25 mouse cellular contexts compared by ENCODE assay signal in genomic region chr6:123258946-123259345, GRCm38 (mm10). TPM values are rescaled to one million over a fixed set of nuclear protein-coding genes. Genes with fewer than 3 reads are reported as not detected.
A peak's percentile ranks its signal among the peaks of the same experiment; 100 is the strongest.
DNase-seq lines count a peak whose midpoint lies in the region; ATAC-seq and TF ChIP-seq lines count a peak whose summit lies in the region.
"Had no signal": no experiment of that assay in that cellular context is flagged by ENCODE, and none has a peak within 500 bp of the region (broad histone marks: within the 10 kb centered on the region; RNA-seq: fewer than 3 reads in every experiment).

No protein-coding gene starts in this region.

- H3K9ac ChIP-seq in liver, embryonic 14.5 days (replicated peaks): no peak overlapping the region
- no peak overlapping the region for H3K9ac ChIP-seq in stomach, postnatal 0 days (ENCODE audit: low read length)
- H3K9ac ChIP-seq: embryonic facial prominence, embryonic 12.5 days; hindbrain, embryonic 14.5 days; neural tube, embryonic 13.5 days had no signal

- no peaks in the 10 kb centered on the region for H3K9me3 ChIP-seq in liver, embryonic 14.5 days (ENCODE audit: control insufficient read depth, low read length)
- no peaks in the 10 kb centered on the region for H3K9me3 ChIP-seq in stomach, postnatal 0 days (ENCODE audit: control insufficient read depth, low read length)
- H3K9me3 ChIP-seq: embryonic facial prominence, embryonic 12.5 days; neural tube, embryonic 13.5 days had no signal

- peak; percentile 59; the same call in 1 of the 2 replicates for ATAC-seq in frontal cortex, adult (ENCODE audit: low TSS enrichment)
- peak; percentile 32; the same call in 1 of the 2 replicates for ATAC-seq in liver, embryonic 14.5 days (ENCODE audit: insufficient read depth)
- peak; percentile 79 for ATAC-seq in megakaryocyte-erythroid progenitor cell, adult 5-6 weeks (replicated peaks; ENCODE audit: low FRiP score, low TSS enrichment, poor library complexity, severe bottlenecking)
- no peak for ATAC-seq in stomach, postnatal 0 days (ENCODE audit: low FRiP score, low TSS enrichment)
- ATAC-seq in CD4-positive, CD25-positive, alpha-beta regulatory T cell, adult 4 months: no peak
- ATAC-seq: lung, postnatal 0 days had no signal

- no peak overlapping the region for H3K27ac ChIP-seq in liver, embryonic 14.5 days
- H3K27ac ChIP-seq in stomach, postnatal 0 days (replicated peaks): no peak overlapping the region
- H3K27ac ChIP-seq: embryonic facial prominence, embryonic 12.5 days; hindbrain, embryonic 14.5 days; neural tube, embryonic 13.5 days had no signal

- TF ChIP-seq EP300 in liver, embryonic 14.5 days (IDR thresholded peaks at IDR 0.05; ENCODE audit: low read depth): no peak
- no peak for TF ChIP-seq EP300 in stomach, postnatal 0 days (optimal IDR thresholded peaks at IDR 0.05)

- 65% methylated on average over 3 of the region's 3 CpGs for WGBS in liver, embryonic 14.5 days (ENCODE audit: insufficient replicate concordance)
- 76% methylated on average over 3 of the region's 3 CpGs for WGBS in stomach, postnatal 0 days

- H3K4me1 ChIP-seq in liver, embryonic 14.5 days (replicated peaks; ENCODE audit: control insufficient read depth in 2 of 2, insufficient read depth in 2 of 2, low read length in 1 of 2): peaks cover 0 to under 1% of the 10 kb centered on the region in 2 experiments; a peak in 1 of 4 replicates
- H3K4me1 ChIP-seq in stomach, postnatal 0 days (replicated peaks; ENCODE audit: control insufficient read depth, insufficient read depth): no peaks in the 10 kb centered on the region
- H3K4me1 ChIP-seq: embryonic facial prominence, embryonic 12.5 days; neural tube, embryonic 13.5 days had no signal

- TF ChIP-seq CTCF in liver, embryonic 14.5 days (IDR thresholded peaks at IDR 0.05; ENCODE audit: low read depth): peak; percentile 45
- no peak for TF ChIP-seq CTCF in stomach, postnatal 0 days (IDR thresholded peaks at IDR 0.05; ENCODE audit: low read depth)

- no peaks in the 10 kb centered on the region for H3K27me3 ChIP-seq in liver, embryonic 14.5 days (ENCODE audit: control insufficient read depth, insufficient read depth, low read length)
- H3K27me3 ChIP-seq in stomach, postnatal 0 days (ENCODE audit: control insufficient read depth, insufficient read depth, low read length): no peaks in the 10 kb centered on the region
- H3K27me3 ChIP-seq: embryonic facial prominence, embryonic 12.5 days; neural tube, embryonic 13.5 days had no signal

- H3K36me3 ChIP-seq in liver, embryonic 14.5 days (replicated peaks; ENCODE audit: control insufficient read depth, insufficient read depth, low read depth): no peaks in the 10 kb centered on the region
- H3K36me3 ChIP-seq in stomach, postnatal 0 days (ENCODE audit: control insufficient read depth, insufficient read depth, low read length): no peaks in the 10 kb centered on the region
- H3K36me3 ChIP-seq: embryonic facial prominence, embryonic 12.5 days; neural tube, embryonic 13.5 days had no signal

- no peak overlapping the region for H3K4me3 ChIP-seq in liver, embryonic 14.5 days (ENCODE audit: insufficient read depth in 1 of 2, low read depth in 2 of 2, low read length in 2 of 2)
- H3K4me3 ChIP-seq in stomach, postnatal 0 days (ENCODE audit: low read depth, low read length): no peak overlapping the region
- H3K4me3 ChIP-seq: embryonic facial prominence, embryonic 12.5 days; neural tube, embryonic 13.5 days had no signal

- no peak for DNase-seq in frontal cortex, adult 2 months (ENCODE audit: extremely low spot score in 1 of 2, low spot score in 1 of 2)
- DNase-seq in liver, embryonic 14.5 days (ENCODE audit: low read depth in 3 of 3, low spot score in 3 of 3): no peak
- DNase-seq in liver: no peak
- DNase-seq in brain, adult 2 months (ENCODE audit: low read depth, low spot score): peak; percentile 15
- DNase-seq in stomach, postnatal 0 days (ENCODE audit: low spot score): no peak
- DNase-seq: adrenal gland, adult 2 months; cerebellum, adult 9-10 months; gastrocnemius, postnatal 10 days; heart, adult 11 months; heart, postnatal 36 days; kidney, adult 18-20 months; kidney, postnatal 10 days; thymus, postnatal 36 days had no signal

- no peak overlapping the region for H3K4me2 ChIP-seq in liver, embryonic 14.5 days (ENCODE audit: low read depth)
- no peak overlapping the region for H3K4me2 ChIP-seq in stomach, postnatal 0 days (replicated peaks; ENCODE audit: low read depth)
- H3K4me2 ChIP-seq: embryonic facial prominence, embryonic 12.5 days; hindbrain, embryonic 14.5 days; neural tube, embryonic 13.5 days had no signal

RNA-seq across cellular contexts. Expression of gene Clec4d, which starts 3.0 kb away (rescaled TPM):
- polyA plus RNA-seq in frontal cortex, adult 2 months (2012; rRNA removed): 0.12 TPM in 1 of 2 replicates, not detected in the other
- 0.37 and 0.59 TPM in 2 replicates for polyA plus RNA-seq in liver, embryonic 14.5 days (2012; rRNA removed)
- 0.81 and 0.92 TPM in 2 replicates for polyA plus RNA-seq in liver, embryonic 14.5 days (2014; fragmentation: Nextera tagmentation; extraction: Ambion mirVana)
- total RNA-seq in megakaryocyte-erythroid progenitor cell, adult 5-6 weeks (2014; fragmentation: Nextera tagmentation): 16.3 and 17.4 TPM in 2 replicates
- total RNA-seq in megakaryocyte-erythroid progenitor cell, adult 5-6 weeks (2017): 5.5 and 22.8 TPM in 2 replicates
- polyA plus RNA-seq in stomach, postnatal 0 days (2015; fragmentation: Nextera tagmentation; extraction: Ambion mirVana): 0.11 TPM in 2 replicates
- polyA plus RNA-seq in CD4-positive, CD25-positive, alpha-beta regulatory T cell, adult 4 months (2017; shearing (Covaris generic)): not detected
- total RNA-seq: layer of hippocampus, adult 18-20 months; left cerebral cortex, postnatal 36 days had no signal
- polyA plus RNA-seq: cortical plate, adult 2 months; embryonic facial prominence, embryonic 12.5 days; heart, embryonic 14.5 days; neural tube, embryonic 13.5 days had no signal

RNA-seq across cellular contexts. Expression of gene Clec4n, which starts 29.3 kb away (rescaled TPM):
- 0.19 and 0.56 TPM in 2 replicates for polyA plus RNA-seq in frontal cortex, adult 2 months (2012; rRNA removed)
- 4.2 and 6.0 TPM in 2 replicates for polyA plus RNA-seq in liver, embryonic 14.5 days (2012; rRNA removed)
- 12.0 and 14.2 TPM in 2 replicates for polyA plus RNA-seq in liver, embryonic 14.5 days (2014; fragmentation: Nextera tagmentation; extraction: Ambion mirVana)
- total RNA-seq in megakaryocyte-erythroid progenitor cell, adult 5-6 weeks (2014; fragmentation: Nextera tagmentation): not detected in 2 replicates
- total RNA-seq in megakaryocyte-erythroid progenitor cell, adult 5-6 weeks (2017): 0.57 TPM in 1 of 2 replicates, not detected in the other
- 6.1 and 6.4 TPM in 2 replicates for polyA plus RNA-seq in stomach, postnatal 0 days (2015; fragmentation: Nextera tagmentation; extraction: Ambion mirVana)
- polyA plus RNA-seq in CD4-positive, CD25-positive, alpha-beta regulatory T cell, adult 4 months (2017; shearing (Covaris generic)): 1 to 10 TPM in 1 of 2 experiments, under 1 TPM in 1; 0.58 to 1.1 TPM
- total RNA-seq: layer of hippocampus, adult 18-20 months; left cerebral cortex, postnatal 36 days had no signal

RNA-seq across cellular contexts. Expression of gene Clec4e, which starts 30.7 kb away (rescaled TPM):
- polyA plus RNA-seq in frontal cortex, adult 2 months (2012; rRNA removed): not detected in 2 replicates
- 0.39 and 0.52 TPM in 2 replicates for polyA plus RNA-seq in liver, embryonic 14.5 days (2012; rRNA removed)
- polyA plus RNA-seq in liver, embryonic 14.5 days (2014; fragmentation: Nextera tagmentation; extraction: Ambion mirVana): 0.85 and 1.7 TPM in 2 replicates
- total RNA-seq in megakaryocyte-erythroid progenitor cell, adult 5-6 weeks (2014; fragmentation: Nextera tagmentation): 0.32 and 3.4 TPM in 2 replicates
- 1.5 and 5.6 TPM in 2 replicates for total RNA-seq in megakaryocyte-erythroid progenitor cell, adult 5-6 weeks (2017)
- polyA plus RNA-seq in stomach, postnatal 0 days (2015; fragmentation: Nextera tagmentation; extraction: Ambion mirVana): not detected in 2 replicates
- under 1 TPM in 1 of 2 experiments, not detected in 1; 0.26 TPM for polyA plus RNA-seq in CD4-positive, CD25-positive, alpha-beta regulatory T cell, adult 4 months (2017; shearing (Covaris generic))
- total RNA-seq: adrenal gland, adult 2 months; layer of hippocampus, adult 18-20 months; left cerebral cortex, postnatal 36 days had no signal
- polyA plus RNA-seq: adrenal gland, adult 2 months; cortical plate, adult 2 months; embryonic facial prominence, embryonic 12.5 days; hindbrain, embryonic 14.5 days; liver, adult 2 months; neural tube, embryonic 13.5 days had no signal

RNA-seq across cellular contexts. Expression of gene Vmn2r19, which starts 49.2 kb away (rescaled TPM):
- polyA plus RNA-seq in frontal cortex, adult 2 months (2012; rRNA removed): not detected in 2 replicates
- not detected in 2 replicates for polyA plus RNA-seq in liver, embryonic 14.5 days (2012; rRNA removed)
- not detected in 2 replicates for polyA plus RNA-seq in liver, embryonic 14.5 days (2014; fragmentation: Nextera tagmentation; extraction: Ambion mirVana)
- not detected in 2 replicates for total RNA-seq in megakaryocyte-erythroid progenitor cell, adult 5-6 weeks (2014; fragmentation: Nextera tagmentation)
- total RNA-seq in megakaryocyte-erythroid progenitor cell, adult 5-6 weeks (2017): not detected in 2 replicates
- polyA plus RNA-seq in stomach, postnatal 0 days (2015; fragmentation: Nextera tagmentation; extraction: Ambion mirVana): not detected in 2 replicates
- not detected for polyA plus RNA-seq in CD4-positive, CD25-positive, alpha-beta regulatory T cell, adult 4 months (2017; shearing (Covaris generic))
- total RNA-seq: adrenal gland, adult 2 months; gastrocnemius, postnatal 10 days; heart, postnatal 36 days; layer of hippocampus, adult 18-20 months; left cerebral cortex, postnatal 36 days; liver, adult 2 months had no signal
- polyA plus RNA-seq: adrenal gland, adult 2 months; cortical plate, adult 2 months; embryonic facial prominence, embryonic 12.5 days; heart, embryonic 14.5 days; hindbrain, embryonic 14.5 days; liver, adult 2 months; lung, postnatal 0 days; neural tube, embryonic 13.5 days had no signal

Comparison
In these comparisons a context has a peak if more than half of its experiments do, and no peak if none do; other contexts are left out.
1. ATAC-seq: peak in frontal cortex, adult (single experiment), liver, embryonic 14.5 days (single experiment) and megakaryocyte-erythroid progenitor cell, adult 5-6 weeks (single experiment); none in stomach, postnatal 0 days (single experiment) and CD4-positive, CD25-positive, alpha-beta regulatory T cell, adult 4 months (single experiment).